Mouse (Mus musculus) hindbrain, embryonic 14.5 days (tissue): ENCODE data around the gene Trim7. TPM values are rescaled to one million over a fixed set of nuclear protein-coding genes. Genes with fewer than 3 reads are reported as not detected.

Source experiments
- ATAC-seq: fragments of 200-750 bp; cut with Nextera tagmentation; 2 replicates; pipeline ENCODE4 v1.8.0; 2017; ENCODE audit warnings: moderate number of reproducible peaks, mild to moderate bottlenecking, moderate TSS enrichment, moderate library complexity; ENCODE audit not compliant: low FRiP score
- DNase-seq: peaks from one replicate; pipeline ENCODE4 v3.0.0-alpha.2; 2015; ENCODE audit warnings: low spot score
- H3K27ac ChIP-seq: fragments of 300-500 bp; sonication (generic); 2 replicates; pipeline ENCODE4 v1.5.1; 2014; ENCODE audit warnings: mild to moderate bottlenecking, moderate library complexity
- H3K27me3 ChIP-seq: fragments of 300-500 bp; sonication (generic); 2 replicates; pipeline ENCODE4 v1.6.1; 2014; ENCODE audit warnings: mild to moderate bottlenecking, low read length, mixed read lengths; ENCODE audit not compliant: control insufficient read depth, insufficient read depth
- H3K36me3 ChIP-seq: fragments of 300-500 bp; sonication (generic); replicated peaks from 2 replicates; pipeline ENCODE4 v1.6.1; 2014; ENCODE audit not compliant: control insufficient read depth, insufficient read depth
- H3K4me1 ChIP-seq: fragments of 300-500 bp; sonication (generic); replicated peaks from 2 replicates; pipeline ENCODE4 v1.6.1; 2014; ENCODE audit warnings: antibody characterized with exemption, low read length, mixed read lengths; ENCODE audit not compliant: control insufficient read depth, insufficient read depth
- H3K4me2 ChIP-seq: fragments of 300-500 bp; sonication (generic); replicated peaks from 2 replicates; pipeline ENCODE4 v1.6.1; 2014; ENCODE audit warnings: mild to moderate bottlenecking, moderate library complexity
- H3K4me3 ChIP-seq: fragments of 300-500 bp; sonication (generic); replicated peaks from 2 replicates; pipeline ENCODE4 v1.5.1; 2014; ENCODE audit warnings: mild to moderate bottlenecking, low read length
- H3K9ac ChIP-seq: fragments of 300-500 bp; sonication (generic); 2 replicates; pipeline ENCODE4 v1.6.1; 2014
- H3K9me3 ChIP-seq: fragments of 300-500 bp; sonication (generic); 2 replicates; pipeline ENCODE4 v1.6.1; 2016; ENCODE audit warnings: low read length; ENCODE audit not compliant: control insufficient read depth
- WGBS: fragments of 180-500 bp; shearing (Covaris S2); extraction: QIAGEN DNeasy Blood & Tissue Kit; methylation state at CpG from one replicate; pipeline ENCODE4 v1.1.7; 2014; 5-methylcytosine and 5-hydroxymethylcytosine counted together
- polyA plus RNA-seq: library from polyadenylated mRNA; unstranded; fragments of >200 nt; fragmentation: Nextera tagmentation; extraction: Ambion mirVana; gene quantifications from 2 replicates; pipeline ENCODE4 v1.2.1, GENCODE M21; 2014

Trim7 gene
- polyA plus RNA-seq, 1 experiment from 2014 or later: 2.5 TPM

- no peaks in the 10 kb centered on the region for H3K36me3 ChIP-seq
- peak overlapping the region; percentile 58; the same call in 1 of the 2 replicates for H3K9ac ChIP-seq
- H3K9me3 ChIP-seq: no peaks in the 10 kb centered on the region
- H3K27me3 ChIP-seq: 0 out of 2 replicates have a peak, but pooled peaks cover 3% of the 10 kb centered on the region
- DNase-seq: no peak
- peaks cover 19% of the 10 kb centered on the region for H3K4me1 ChIP-seq
- H3K4me2 ChIP-seq: peak overlapping the region; percentile 72
- peak overlapping the region; percentile 44 for H3K4me3 ChIP-seq
- H3K27ac ChIP-seq: peak overlapping the region; percentile 68; the same call in 1 of the 2 replicates
- WGBS: 72% methylated on average over 4 of the region's 4 CpGs
- ATAC-seq: no peak
Observed at GRCm38 (mm10) chr11:48852190-48852589, 26.2 kb downstream of the Trim7 start.

GRCm38 (mm10) chr11:48852624-48853473, 26.9 kb downstream of the Trim7 start:
- H3K4me2 ChIP-seq: peak overlapping the region; percentile 72
- DNase-seq (no peak), ATAC-seq (peak; percentile 26)
- H3K4me1 ChIP-seq: peaks cover 19% of the 10 kb centered on the region
- 8% methylated on average over 23 of the region's 23 CpGs for WGBS
- H3K4me3 ChIP-seq: peak overlapping the region; percentile 44
- no peaks in the 10 kb centered on the region for H3K9me3 ChIP-seq
- peak overlapping the region; percentile 68 for H3K27ac ChIP-seq
- H3K9ac ChIP-seq: peak overlapping the region; percentile 58
- H3K36me3 ChIP-seq: no peaks in the 10 kb centered on the region
- 0 out of 2 replicates have a peak, but pooled peaks cover 3% of the 10 kb centered on the region for H3K27me3 ChIP-seq

- Histone ChIP-seq H3K9me3 (no peaks in the 10 kb centered on the region), H3K4me3 (peak overlapping the region; percentile 44), H3K9ac (peak overlapping the region; percentile 58), H3K4me2 (peak overlapping the region; percentile 72), H3K27me3 (0 out of 2 replicates have a peak, but pooled peaks cover 2% of the 10 kb centered on the region), H3K4me1 (peaks cover 24% of the 10 kb centered on the region), H3K27ac (no peak overlapping the region; the same call in 1 of the 2 replicates), H3K36me3 (no peaks in the 10 kb centered on the region)
- ATAC-seq (peak; percentile 80), DNase-seq (peak; percentile 97)
- under 1% methylated on average over 31 of the region's 31 CpGs for WGBS
Observed at GRCm38 (mm10) chr11:48853474-48854180, 27.7 kb downstream of the Trim7 start.

GRCm38 (mm10) chr11:48859014-48859413, 33.1 kb downstream of the Trim7 start:
- ATAC-seq (no peak), DNase-seq (peak; percentile 90)
- no peaks in the 10 kb centered on the region for H3K27me3 ChIP-seq
- no peaks in the 10 kb centered on the region for H3K36me3 ChIP-seq
- H3K9ac ChIP-seq: no peak overlapping the region
- no peaks in the 10 kb centered on the region for H3K9me3 ChIP-seq
- peaks cover 14% of the 10 kb centered on the region; the same call in 1 of the 2 replicates for H3K4me1 ChIP-seq
- H3K4me3 ChIP-seq: peak overlapping the region; percentile 44
- no peak overlapping the region for H3K27ac ChIP-seq
- 0% methylated on average over 6 of the region's 6 CpGs for WGBS
- H3K4me2 ChIP-seq: peak overlapping the region; percentile 72

GRCm38 (mm10) chr11:48862784-48863319, 36.9 kb downstream of the Trim7 start:
- H3K36me3 ChIP-seq: no peaks in the 10 kb centered on the region
- H3K4me2 ChIP-seq: no peak overlapping the region
- ATAC-seq: no peak

DNA sequence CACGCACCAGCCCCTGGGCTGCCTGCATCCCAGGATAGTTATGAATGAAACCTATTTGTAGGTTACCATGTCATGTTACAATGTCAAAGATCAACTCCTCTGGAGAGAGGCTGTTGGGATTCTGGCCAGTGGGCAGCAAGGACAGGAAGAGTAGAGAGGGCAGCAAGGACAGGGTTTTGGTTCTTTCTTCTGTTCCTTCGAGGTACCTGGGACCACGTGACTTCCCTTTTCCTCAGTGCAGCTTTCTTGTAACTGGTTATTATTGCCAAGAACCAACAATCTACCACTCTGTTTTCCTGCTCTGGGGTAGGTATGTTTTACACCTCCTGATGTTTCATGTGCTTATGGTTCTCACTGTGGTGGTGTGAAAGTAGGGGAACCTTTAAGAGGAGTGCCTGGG, 37.9 kb downstream of the Trim7 start:
- 88% methylated on average over 3 of the region's 3 CpGs for WGBS
- no peaks in the 10 kb centered on the region for H3K27me3 ChIP-seq
- no peak overlapping the region for H3K4me2 ChIP-seq
- DNase-seq: no peak
- H3K4me3 ChIP-seq: no peak overlapping the region
- H3K4me1 ChIP-seq: no peaks in the 10 kb centered on the region
- no peaks in the 10 kb centered on the region for H3K36me3 ChIP-seq
- no peak overlapping the region for H3K9ac ChIP-seq
- no peak overlapping the region for H3K27ac ChIP-seq
- ATAC-seq: no peak
- H3K9me3 ChIP-seq: no peaks in the 10 kb centered on the region

More at GRCm38 (mm10) chr11:48862784-48863319, 36.9 kb downstream of the Trim7 start:
- Histone ChIP-seq H3K9me3 (no peaks in the 10 kb centered on the region), H3K4me1 (peaks cover 5% of the 10 kb centered on the region; the same call in 1 of the 2 replicates), H3K4me3 (no peak overlapping the region), H3K9ac (no peak overlapping the region), H3K27ac (no peak overlapping the region), H3K27me3 (no peaks in the 10 kb centered on the region)
- no peak for DNase-seq
- WGBS: 90% methylated on average over 1 of the region's 1 CpGs

DNA sequence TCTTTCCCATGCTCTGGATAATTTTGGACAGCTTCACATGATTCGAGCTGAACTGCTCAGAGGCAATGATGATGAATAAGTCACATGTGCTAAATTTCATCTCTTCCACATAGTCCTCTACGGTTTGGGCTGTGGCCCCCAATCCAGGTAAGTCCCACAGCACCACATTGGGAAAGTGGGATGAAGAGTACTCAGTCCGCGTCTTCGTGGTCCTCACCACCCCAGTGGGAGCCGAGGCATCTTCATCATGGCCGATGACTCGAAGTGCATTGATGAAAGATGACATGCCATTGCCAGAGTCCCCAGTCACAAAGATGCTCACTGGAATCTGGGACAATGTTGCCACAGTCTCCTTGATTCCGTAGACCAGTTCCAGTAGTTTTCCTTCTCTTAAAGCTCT, 40.5 kb downstream of the Trim7 start:
- no peaks in the 10 kb centered on the region for H3K9me3 ChIP-seq
- no peak for DNase-seq
- 97% methylated on average over 9 of the region's 9 CpGs for WGBS
- H3K4me2 ChIP-seq: no peak overlapping the region
- no peaks in the 10 kb centered on the region for H3K27me3 ChIP-seq
- no peak overlapping the region for H3K9ac ChIP-seq
- H3K27ac ChIP-seq: no peak overlapping the region
- ATAC-seq: no peak
- H3K36me3 ChIP-seq: no peaks in the 10 kb centered on the region
- no peak overlapping the region for H3K4me3 ChIP-seq
- peaks cover 10% of the 10 kb centered on the region for H3K4me1 ChIP-seq

DNA sequence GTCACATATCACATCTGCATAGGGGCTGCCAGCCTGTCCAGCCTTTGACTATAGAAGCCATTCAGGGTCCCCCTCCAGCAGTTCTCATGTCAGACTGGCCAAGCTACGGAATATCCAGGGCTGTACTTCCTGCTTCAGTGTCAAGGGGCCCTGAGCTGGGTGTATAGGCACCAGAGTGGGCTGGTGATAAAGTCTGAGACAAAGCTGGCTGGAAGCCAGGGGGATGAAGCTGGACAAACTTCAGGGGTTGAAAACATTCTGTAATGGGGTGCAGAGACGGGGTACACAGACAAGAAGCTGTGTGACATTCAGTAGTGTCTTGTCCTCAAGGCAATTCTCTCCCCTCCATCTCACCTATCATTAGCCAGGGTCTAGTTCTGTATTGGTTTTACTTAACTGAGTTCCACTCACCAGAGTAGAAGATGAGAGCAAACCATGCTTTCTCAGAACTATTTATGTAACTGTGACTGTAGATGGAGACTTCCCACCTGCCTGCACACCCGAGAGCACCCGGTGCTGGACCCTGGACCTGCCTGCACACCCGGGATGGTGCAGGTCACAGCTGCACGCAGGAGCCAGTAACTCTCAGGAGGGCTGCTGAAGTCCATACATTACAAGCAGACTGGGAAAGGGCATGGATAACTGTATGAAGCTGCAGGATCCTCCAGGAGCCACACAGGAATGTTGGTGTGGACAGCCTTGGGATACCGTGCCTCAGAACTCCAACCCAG, 43.6 kb downstream of the Trim7 start:
- Histone ChIP-seq H3K27me3 (peaks cover 8% of the 10 kb centered on the region; the same call in 1 of the 2 replicates), H3K27ac (no peak overlapping the region), H3K36me3 (no peaks in the 10 kb centered on the region), H3K9me3 (no peaks in the 10 kb centered on the region), H3K9ac (no peak overlapping the region), H3K4me1 (peaks cover 15% of the 10 kb centered on the region), H3K4me3 (no peak overlapping the region), H3K4me2 (peak overlapping the region; percentile 60)
- ATAC-seq: no peak
- DNase-seq: no peak
- WGBS: 78% methylated on average over 7 of the region's 7 CpGs
